Mouse (Mus musculus) intestine, embryonic 16.5 days (tissue): ENCODE data around the gene Rab20. TPM values are rescaled to one million over a fixed set of nuclear protein-coding genes. Genes with fewer than 3 reads are reported as not detected.

ENCODE experiments used
- ATAC-seq: fragments of 200-750 bp; cut with Nextera tagmentation; 2 replicates; pipeline ENCODE4 v1.8.0; 2017; ENCODE audit warnings: moderate TSS enrichment, moderate library complexity
- H3K27ac ChIP-seq: fragments of 300-500 bp; sonication (generic); 2 replicates; pipeline ENCODE4 v1.5.1; 2014; ENCODE audit warnings: mild to moderate bottlenecking, low read length
- H3K27me3 ChIP-seq: fragments of 300-500 bp; sonication (generic); replicated peaks from 2 replicates; pipeline ENCODE4 v1.6.1; 2014; ENCODE audit warnings: low read length, control low read depth, mixed read lengths; ENCODE audit not compliant: control insufficient read depth, insufficient read depth
- H3K36me3 ChIP-seq: fragments of 300-500 bp; sonication (generic); 2 replicates; pipeline ENCODE4 v1.6.1; 2014; ENCODE audit warnings: low read length, control low read depth; ENCODE audit not compliant: control insufficient read depth, insufficient read depth
- H3K4me1 ChIP-seq: fragments of 300-500 bp; sonication (generic); 2 replicates; pipeline ENCODE4 v1.6.1; 2014; ENCODE audit warnings: low read length, control low read depth, mixed read lengths; ENCODE audit not compliant: control insufficient read depth, insufficient read depth
- H3K4me2 ChIP-seq: fragments of 300-500 bp; sonication (generic); 2 replicates; pipeline ENCODE4 v1.6.1; 2014; ENCODE audit warnings: low read depth, low read length, control low read depth
- H3K4me3 ChIP-seq: fragments of 300-500 bp; sonication (generic); 2 replicates; pipeline ENCODE4 v1.5.1; 2014; ENCODE audit warnings: mild to moderate bottlenecking, low read length
- H3K9ac ChIP-seq: fragments of 300-500 bp; sonication (generic); 2 replicates; pipeline ENCODE4 v1.6.1; 2014; ENCODE audit warnings: low read depth, low read length
- H3K9me3 ChIP-seq: fragments of 300-500 bp; sonication (generic); 2 replicates; pipeline ENCODE4 v1.6.1; 2016; ENCODE audit warnings: low read length, control low read depth; ENCODE audit not compliant: control insufficient read depth
- WGBS: fragments of 180-500 bp; shearing (Covaris S2); extraction: QIAGEN DNeasy Blood & Tissue Kit; methylation state at CpG from one replicate; pipeline ENCODE4 v1.1.7; 2014; 5-methylcytosine and 5-hydroxymethylcytosine counted together
- polyA plus RNA-seq: library from polyadenylated mRNA; unstranded; fragments of >200 nt; fragmentation: Nextera tagmentation; extraction: Ambion mirVana; gene quantifications from 2 replicates; pipeline ENCODE4 v1.2.1, GENCODE M21; 2015

Gene Rab20
- polyA plus RNA-seq = 25.5 and 27.6 TPM in 2 replicates

- Histone ChIP-seq H3K36me3 (no peaks in the 10 kb centered on the region), H3K27ac (peak within 1 kb of the TSS; percentile 73), H3K4me2 (peak within 1 kb of the TSS; percentile 99), H3K4me1 (peaks cover 42% of the 10 kb centered on the region), H3K4me3 (peak within 1 kb of the TSS; percentile 67), H3K27me3 (no peaks in the 10 kb centered on the region; the same call in 1 of the 2 replicates), H3K9me3 (no peaks in the 10 kb centered on the region), H3K9ac (peak within 1 kb of the TSS; percentile 76)
- under 1% methylated on average over 69 of the region's 69 CpGs for WGBS
- peak; percentile 70 for ATAC-seq
Observed at GRCm38 (mm10) chr8:11477811-11478761, at the start of gene Rab20. Gene Rab20 (minus strand): TSS chr8:11478710.

GRCm38 (mm10) chr8:11523331-11523730 lies 44.8 kb upstream of the Rab20 start:
- Histone ChIP-seq H3K27me3 (no peaks in the 10 kb centered on the region), H3K9ac (no peak overlapping the region), H3K27ac (no peak overlapping the region), H3K4me1 (no peaks in the 10 kb centered on the region), H3K36me3 (0 out of 2 replicates have a peak, but pooled peaks cover 3% of the 10 kb centered on the region), H3K4me3 (no peak overlapping the region), H3K4me2 (no peak overlapping the region), H3K9me3 (no peaks in the 10 kb centered on the region)
- ATAC-seq = no peak
- WGBS = 76% methylated on average over 3 of the region's 3 CpGs

GRCm38 (mm10) chr8:11518676-11519075 lies 40.2 kb upstream of the Rab20 start:
- Histone ChIP-seq H3K4me2 (no peak overlapping the region), H3K9me3 (no peaks in the 10 kb centered on the region), H3K9ac (no peak overlapping the region), H3K27me3 (no peaks in the 10 kb centered on the region), H3K4me1 (no peaks in the 10 kb centered on the region), H3K27ac (no peak overlapping the region), H3K4me3 (no peak overlapping the region), H3K36me3 (peaks cover 13% of the 10 kb centered on the region)
- ATAC-seq = no peak
- 93% methylated on average over 11 of the region's 11 CpGs for WGBS

DNA sequence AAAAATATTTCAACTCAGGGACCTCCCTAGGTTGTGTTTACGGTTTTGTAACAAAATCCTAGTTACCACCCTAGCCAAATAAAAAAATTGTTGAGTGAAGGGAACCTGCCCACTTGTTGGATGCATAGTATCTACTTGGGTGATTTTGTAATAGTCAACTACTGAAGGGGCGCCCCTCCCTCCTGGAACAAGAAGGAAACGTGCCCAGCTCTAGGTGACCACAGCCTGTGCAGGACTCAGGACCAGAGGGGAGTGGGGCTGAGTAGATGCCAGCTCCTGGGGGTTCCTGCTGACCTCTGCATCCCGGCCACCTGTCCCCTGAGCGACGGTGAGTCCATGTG lies 39.5 kb upstream of the Rab20 start:
- Histone ChIP-seq H3K9ac (no peak overlapping the region), H3K27me3 (no peaks in the 10 kb centered on the region), H3K4me3 (no peak overlapping the region), H3K4me2 (no peak overlapping the region), H3K4me1 (no peaks in the 10 kb centered on the region), H3K36me3 (peaks cover 15% of the 10 kb centered on the region), H3K27ac (no peak overlapping the region), H3K9me3 (no peaks in the 10 kb centered on the region)
- WGBS = 85% methylated on average over 6 of the region's 6 CpGs
- ATAC-seq = no peak

DNA sequence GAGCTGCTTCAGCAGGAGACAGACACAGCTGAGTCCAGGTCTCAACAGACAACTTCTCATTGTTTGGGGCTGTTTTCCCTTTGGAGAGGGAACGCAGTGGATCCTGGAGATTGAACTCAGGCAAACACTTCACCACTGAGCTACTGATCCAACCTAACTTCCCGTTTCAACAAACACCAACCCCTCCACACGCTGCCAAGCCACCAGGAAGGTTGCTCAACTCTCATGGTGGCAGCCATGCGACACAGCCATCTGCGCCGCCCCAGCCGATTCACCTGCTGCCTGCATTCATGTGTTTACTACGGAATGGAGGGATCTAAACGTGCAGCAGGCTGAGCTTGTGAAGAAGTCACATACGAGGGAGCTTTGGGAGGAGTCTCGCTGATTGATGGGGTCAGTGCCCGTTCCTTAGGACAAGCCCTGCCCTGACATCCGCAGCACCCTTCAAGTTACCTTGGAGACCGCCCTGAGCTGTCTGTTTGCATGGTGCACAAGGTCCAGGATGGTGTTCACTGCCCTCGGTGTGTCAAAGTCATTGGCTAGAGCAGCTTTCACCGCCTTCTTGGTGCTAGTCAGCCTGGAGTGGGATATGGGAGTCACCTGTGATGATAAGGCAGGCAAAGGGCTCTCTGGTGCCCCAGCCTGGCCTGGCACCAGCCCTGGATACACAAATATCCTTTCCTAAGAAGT lies 39.0 kb upstream of the Rab20 start:
- WGBS = 83% methylated on average over 16 of the region's 16 CpGs

GRCm38 (mm10) chr8:11516292-11516691 lies 37.8 kb upstream of the Rab20 start:
- Histone ChIP-seq H3K36me3 (peaks cover 27% of the 10 kb centered on the region), H3K27me3 (no peaks in the 10 kb centered on the region), H3K9me3 (no peaks in the 10 kb centered on the region), H3K4me2 (no peak overlapping the region), H3K4me3 (no peak overlapping the region), H3K27ac (no peak overlapping the region), H3K4me1 (no peaks in the 10 kb centered on the region), H3K9ac (no peak overlapping the region)
- WGBS = 94% methylated on average over 9 of the region's 9 CpGs
- no peak for ATAC-seq

More for the DNA sequence above, 39.0 kb upstream of the Rab20 start:
- Histone ChIP-seq H3K9ac (no peak overlapping the region), H3K4me1 (no peaks in the 10 kb centered on the region), H3K27ac (no peak overlapping the region), H3K4me2 (no peak overlapping the region), H3K27me3 (no peaks in the 10 kb centered on the region), H3K4me3 (no peak overlapping the region), H3K36me3 (peaks cover 21% of the 10 kb centered on the region), H3K9me3 (no peaks in the 10 kb centered on the region)
- ATAC-seq = no peak

DNA sequence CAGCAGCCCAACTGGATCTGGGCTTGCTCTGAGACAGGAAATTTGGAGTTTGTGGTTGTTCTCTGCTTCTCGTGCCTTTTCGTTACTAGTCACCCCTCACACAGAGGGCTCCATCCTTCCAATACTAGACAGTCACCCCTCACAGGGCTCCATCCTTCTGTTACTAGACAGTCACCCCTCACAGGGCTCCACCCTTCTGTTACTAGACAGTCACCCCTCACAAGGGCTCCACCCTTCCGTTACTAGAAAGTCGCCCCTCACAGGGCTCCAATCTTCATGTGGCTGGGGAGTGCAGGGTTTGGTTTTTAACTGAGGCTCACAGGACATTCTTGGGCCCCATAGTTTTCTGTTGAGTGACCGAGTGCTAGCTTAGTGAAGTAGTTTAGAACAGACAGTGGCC lies 34.7 kb upstream of the Rab20 start:
- Histone ChIP-seq H3K4me3 (no peak overlapping the region), H3K4me1 (no peaks in the 10 kb centered on the region), H3K9ac (no peak overlapping the region), H3K27me3 (no peaks in the 10 kb centered on the region), H3K36me3 (peaks cover 34% of the 10 kb centered on the region), H3K4me2 (no peak overlapping the region), H3K9me3 (no peaks in the 10 kb centered on the region), H3K27ac (no peak overlapping the region)
- WGBS = 88% methylated on average over 5 of the region's 5 CpGs
- no peak for ATAC-seq

DNA sequence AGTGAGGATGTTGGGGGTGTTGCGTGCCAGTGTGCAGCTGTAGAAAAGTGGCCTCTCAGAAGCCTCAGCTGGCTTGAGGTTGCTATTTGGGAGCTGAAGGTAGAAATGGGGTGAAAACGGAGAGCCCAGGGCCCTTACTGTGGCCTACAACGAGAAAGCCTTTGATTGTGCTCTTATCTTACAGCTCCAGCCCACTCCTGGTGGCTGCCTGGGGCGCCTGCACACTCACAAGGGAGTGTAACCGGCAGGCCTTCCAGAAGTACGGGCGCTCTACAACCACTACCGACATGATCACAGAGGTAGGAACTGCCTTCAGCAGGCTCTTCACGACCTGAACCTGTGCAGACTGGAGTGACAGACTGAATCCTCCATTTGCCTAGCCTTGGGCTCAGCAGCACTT lies 34.2 kb upstream of the Rab20 start:
- 86% methylated on average over 9 of the region's 9 CpGs for WGBS
- ATAC-seq = no peak
- Histone ChIP-seq H3K27me3 (no peaks in the 10 kb centered on the region), H3K4me3 (no peak overlapping the region), H3K27ac (no peak overlapping the region), H3K36me3 (peaks cover 37% of the 10 kb centered on the region), H3K4me1 (no peaks in the 10 kb centered on the region), H3K9me3 (no peaks in the 10 kb centered on the region), H3K4me2 (no peak overlapping the region), H3K9ac (no peak overlapping the region)

- 89% methylated on average over 5 of the region's 5 CpGs for WGBS
- no peak overlapping the region for H3K9ac ChIP-seq
- no peak overlapping the region for H3K4me3 ChIP-seq
- H3K27ac ChIP-seq = no peak overlapping the region
- peaks cover 36% of the 10 kb centered on the region for H3K36me3 ChIP-seq
- ATAC-seq = no peak
- no peak overlapping the region for H3K4me2 ChIP-seq
- no peaks in the 10 kb centered on the region for H3K4me1 ChIP-seq
- no peaks in the 10 kb centered on the region for H3K9me3 ChIP-seq
- no peaks in the 10 kb centered on the region for H3K27me3 ChIP-seq
Observed at GRCm38 (mm10) chr8:11510971-11511370, 32.5 kb upstream of the Rab20 start.
